Mouse (Mus musculus) liver, postnatal 0 days (tissue): ENCODE results near the gene Esr1.
"Not testable (repeated sequence)": the region's sequence is repeated elsewhere in the genome, so short reads cannot be mapped to it uniquely, and the experiment has no call there.

Source experiments
- CTCF ChIP-seq: sonication (generic); IDR thresholded peaks from 2 replicates; pipeline ENCODE4 v1.5.1; 2016; ENCODE audit warnings: antibody characterized with exemption, low read depth
- EP300 ChIP-seq: IDR thresholded peaks from 2 replicates; pipeline ENCODE4 v1.6.1; 2016; ENCODE audit warnings: antibody characterized with exemption, low read depth, mild to moderate bottlenecking

DNA sequence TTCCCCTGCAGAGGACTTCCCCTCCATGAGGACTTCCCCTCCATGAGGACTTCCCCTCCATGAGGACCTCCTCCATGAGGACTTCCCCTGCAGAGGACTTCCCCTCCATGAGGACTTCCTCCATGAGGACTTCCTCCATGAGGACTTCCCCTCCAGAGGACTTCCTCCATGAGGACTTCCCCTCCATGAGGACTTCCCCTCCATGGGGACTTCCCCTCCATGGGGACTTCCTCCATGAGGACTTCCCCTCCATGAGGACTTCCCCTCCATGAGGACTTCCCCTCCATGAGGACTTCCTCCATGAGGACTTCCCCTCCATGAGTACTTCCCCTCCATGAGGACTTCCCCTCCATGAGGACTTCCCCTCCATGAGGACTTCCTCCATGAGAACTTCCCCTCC lies 9.8 kb upstream of the Esr1 start:
- TF ChIP-seq CTCF, EP300: not testable (repeated sequence)
